Mouse (Mus musculus) megakaryocyte-erythroid progenitor cell, adult 5 weeks (primary cell): ENCODE results near the gene Nthl1. TPM values are rescaled to one million over a fixed set of nuclear protein-coding genes. Genes with fewer than 3 reads are reported as not detected.

Source experiments
- polyA plus RNA-seq: library from polyadenylated mRNA; stranded (reverse); fragments of >175 nt; gene quantifications from 2 replicates; pipeline ENCODE4 v1.2.3, GENCODE M21; 2012

Gene Nthl1
- polyA plus RNA-seq = 13.1 and 14.7 TPM in 2 replicates

GRCm38 (mm10) chr17:24632167-24632812, at the start of gene Nthl1, which contains the start of gene Tsc2:
Gene Nthl1, plus strand, starts transcription at chr17:24632680.
Gene Tsc2, minus strand, starts transcription at chr17:24632630.

GRCm38 (mm10) chr17:24650070-24650616, 17.7 kb downstream of the Nthl1 start, which contains the start of gene Slc9a3r2:
Gene Slc9a3r2, minus strand, starts transcription at chr17:24650327.

GRCm38 (mm10) chr17:24658017-24658758, 25.7 kb downstream of the Nthl1 start, which contains the start of gene Npw:
Gene Npw, minus strand, starts transcription at chr17:24658457.

GRCm38 (mm10) chr17:24669545-24670245, 37.2 kb downstream of the Nthl1 start, which contains the start of gene Zfp598:
Gene Zfp598, plus strand, starts transcription at chr17:24669687.

Other genes with a start within 250 kb of the Nthl1 start
- gene Rnps1, start 218.1 kb upstream of the Nthl1 start, polyA plus RNA-seq = 380 and 417 TPM in 2 replicates
- gene Eci1, start 206.0 kb upstream of the Nthl1 start, polyA plus RNA-seq = 60.8 and 65.3 TPM in 2 replicates
- gene Dnase1l2, start 189.6 kb upstream of the Nthl1 start, polyA plus RNA-seq = 0.14 and 0.30 TPM in 2 replicates
- 22.1 and 25.5 TPM in 2 replicates for gene E4f1, start 162.4 kb upstream of the Nthl1 start, polyA plus RNA-seq
- gene Pgp, start 162.3 kb upstream of the Nthl1 start, polyA plus RNA-seq = 40.9 and 49.4 TPM in 2 replicates
- gene Bricd5, start 158.8 kb upstream of the Nthl1 start, polyA plus RNA-seq = 0.47 TPM in 1 of 2 replicates, not detected in the other
- gene Mlst8, start 153.6 kb upstream of the Nthl1 start, polyA plus RNA-seq = 11.5 and 13.6 TPM in 2 replicates
- 0.09 TPM in 2 replicates for gene Caskin1, start 144.1 kb upstream of the Nthl1 start, polyA plus RNA-seq
- 245 and 258 TPM in 2 replicates for gene Traf7, start 104.7 kb upstream of the Nthl1 start, polyA plus RNA-seq
- gene Rab26, start 98.5 kb upstream of the Nthl1 start, polyA plus RNA-seq = 0.11 and 0.31 TPM in 2 replicates
- 8.2 and 11.0 TPM in 2 replicates for gene Pkd1, start 82.8 kb upstream of the Nthl1 start, polyA plus RNA-seq
- 54.9 and 75.1 TPM in 2 replicates for gene Tsc2, start 50 bp upstream of the Nthl1 start, polyA plus RNA-seq
- gene Slc9a3r2, start 17.6 kb downstream of the Nthl1 start, polyA plus RNA-seq = 6.3 and 8.8 TPM in 2 replicates
- 1.1 and 1.8 TPM in 2 replicates for gene Npw, start 25.8 kb downstream of the Nthl1 start, polyA plus RNA-seq
- 115 and 133 TPM in 2 replicates for gene Zfp598, start 37.0 kb downstream of the Nthl1 start, polyA plus RNA-seq
- 0.09 and 0.17 TPM in 2 replicates for gene Syngr3, start 57.3 kb downstream of the Nthl1 start, polyA plus RNA-seq
- 83.1 and 98.4 TPM in 2 replicates for gene Gfer, start 63.5 kb downstream of the Nthl1 start, polyA plus RNA-seq
- gene Noxo1, start 63.6 kb downstream of the Nthl1 start, polyA plus RNA-seq = 1.4 and 1.9 TPM in 2 replicates
- 27.5 and 29.5 TPM in 2 replicates for gene Tbl3, start 75.0 kb downstream of the Nthl1 start, polyA plus RNA-seq
- gene Rnf151, start 85.4 kb downstream of the Nthl1 start, polyA plus RNA-seq = 0.10 and 0.29 TPM in 2 replicates
- 3,004 and 3,175 TPM in 2 replicates for gene Rps2, start 85.4 kb downstream of the Nthl1 start, polyA plus RNA-seq
- 406 and 479 TPM in 2 replicates for gene Ndufb10, start 91.8 kb downstream of the Nthl1 start, polyA plus RNA-seq
- gene Rpl3l, start 95.1 kb downstream of the Nthl1 start, polyA plus RNA-seq = 0.62 and 0.84 TPM in 2 replicates
- gene Msrb1, start 104.0 kb downstream of the Nthl1 start, polyA plus RNA-seq = 41.5 and 68.8 TPM in 2 replicates
- gene Hs3st6, start 120.3 kb downstream of the Nthl1 start, polyA plus RNA-seq = 0.26 and 0.34 TPM in 2 replicates
- not detected in 2 replicates for gene Meiob, start 171.6 kb downstream of the Nthl1 start, polyA plus RNA-seq
- 23.5 and 28.8 TPM in 2 replicates for gene Hagh, start 207.5 kb downstream of the Nthl1 start, polyA plus RNA-seq
- gene Fahd1, start 217.7 kb downstream of the Nthl1 start, polyA plus RNA-seq = 4.0 and 4.1 TPM in 2 replicates
- 0.05 and 0.10 TPM in 2 replicates for gene Igfals, start 233.3 kb downstream of the Nthl1 start, polyA plus RNA-seq